Mouse (Mus musculus) stomach, embryonic 16.5 days (tissue): Measurements from ENCODE around the gene Nalcn. TPM values are rescaled to one million over a fixed set of nuclear protein-coding genes. Genes with fewer than 3 reads are reported as not detected.

Experiments used
- ATAC-seq: fragments of 200-750 bp; cut with Nextera tagmentation; 2 replicates; pipeline ENCODE4 v1.8.0; 2017; ENCODE audit warnings: moderate number of reproducible peaks, moderate TSS enrichment; ENCODE audit not compliant: insufficient read depth, low FRiP score
- H3K27ac ChIP-seq: fragments of 300-500 bp; sonication (generic); 2 replicates; pipeline ENCODE4 v1.5.1; 2014; ENCODE audit warnings: low read length
- H3K27me3 ChIP-seq: fragments of 300-500 bp; sonication (generic); 2 replicates; pipeline ENCODE4 v1.6.1; 2014; ENCODE audit warnings: low read length, control low read depth, mixed read lengths; ENCODE audit not compliant: control insufficient read depth, insufficient read depth
- H3K36me3 ChIP-seq: fragments of 300-500 bp; sonication (generic); 2 replicates; pipeline ENCODE4 v1.6.1; 2014; ENCODE audit warnings: low read length; ENCODE audit not compliant: control insufficient read depth, insufficient read depth
- H3K4me1 ChIP-seq: fragments of 300-500 bp; sonication (generic); 2 replicates; pipeline ENCODE4 v1.6.1; 2014; ENCODE audit warnings: low read length, control low read depth, mixed read lengths; ENCODE audit not compliant: control insufficient read depth, insufficient read depth
- H3K4me2 ChIP-seq: fragments of 300-500 bp; sonication (generic); 2 replicates; pipeline ENCODE4 v1.6.1; 2014; ENCODE audit warnings: low read depth, low read length, mixed read lengths
- H3K4me3 ChIP-seq: fragments of 300-500 bp; sonication (generic); replicated peaks from 2 replicates; pipeline ENCODE4 v1.5.1; 2014; ENCODE audit warnings: mild to moderate bottlenecking, low read length
- H3K9ac ChIP-seq: fragments of 300-500 bp; sonication (generic); 2 replicates; pipeline ENCODE4 v1.6.1; 2014; ENCODE audit warnings: low read length
- H3K9me3 ChIP-seq: fragments of 300-500 bp; sonication (generic); replicated peaks from 2 replicates; pipeline ENCODE4 v1.6.1; 2016; ENCODE audit warnings: low read length, control low read depth; ENCODE audit not compliant: control insufficient read depth
- WGBS: fragments of 180-500 bp; shearing (Covaris S2); extraction: QIAGEN DNeasy Blood & Tissue Kit; methylation state at CpG from one replicate; pipeline ENCODE4 v1.1.7; 2014; 5-methylcytosine and 5-hydroxymethylcytosine counted together
- polyA plus RNA-seq: library from polyadenylated mRNA; unstranded; fragments of >200 nt; fragmentation: Nextera tagmentation; extraction: Ambion mirVana; gene quantifications from 2 replicates; pipeline ENCODE4 v1.2.1, GENCODE M21; 2015

Gene Nalcn
- polyA plus RNA-seq, 1 experiment from 2014 or later = 1.2 TPM

DNA sequence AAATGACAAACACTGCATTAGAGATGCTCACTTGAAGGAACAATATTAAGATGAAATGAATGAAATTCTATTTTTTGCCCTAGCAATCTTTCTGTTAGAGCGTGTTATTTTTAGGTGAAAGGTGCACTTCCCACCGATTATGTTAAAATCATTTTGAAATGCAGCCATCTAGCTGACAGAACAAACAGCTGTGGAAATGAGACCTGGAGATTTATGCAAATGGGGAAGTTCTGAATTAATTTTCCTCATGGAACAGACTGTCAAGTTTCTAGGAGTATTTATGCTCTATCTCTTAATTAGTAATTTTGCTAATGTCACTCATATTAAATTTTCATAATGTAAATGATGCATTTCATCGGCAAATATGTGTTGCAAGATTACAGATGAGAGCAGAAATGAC, 191.4 kb downstream of the Nalcn start:
- ATAC-seq = no peak
- H3K9ac ChIP-seq = no peak overlapping the region
- 57% methylated on average over 3 of the region's 3 CpGs for WGBS
- no peaks in the 10 kb centered on the region for H3K9me3 ChIP-seq
- H3K4me3 ChIP-seq = no peak overlapping the region
- no peak overlapping the region for H3K4me2 ChIP-seq
- H3K27ac ChIP-seq = no peak overlapping the region
- H3K27me3 ChIP-seq = no peaks in the 10 kb centered on the region
- no peaks in the 10 kb centered on the region for H3K36me3 ChIP-seq
- H3K4me1 ChIP-seq = no peaks in the 10 kb centered on the region

DNA sequence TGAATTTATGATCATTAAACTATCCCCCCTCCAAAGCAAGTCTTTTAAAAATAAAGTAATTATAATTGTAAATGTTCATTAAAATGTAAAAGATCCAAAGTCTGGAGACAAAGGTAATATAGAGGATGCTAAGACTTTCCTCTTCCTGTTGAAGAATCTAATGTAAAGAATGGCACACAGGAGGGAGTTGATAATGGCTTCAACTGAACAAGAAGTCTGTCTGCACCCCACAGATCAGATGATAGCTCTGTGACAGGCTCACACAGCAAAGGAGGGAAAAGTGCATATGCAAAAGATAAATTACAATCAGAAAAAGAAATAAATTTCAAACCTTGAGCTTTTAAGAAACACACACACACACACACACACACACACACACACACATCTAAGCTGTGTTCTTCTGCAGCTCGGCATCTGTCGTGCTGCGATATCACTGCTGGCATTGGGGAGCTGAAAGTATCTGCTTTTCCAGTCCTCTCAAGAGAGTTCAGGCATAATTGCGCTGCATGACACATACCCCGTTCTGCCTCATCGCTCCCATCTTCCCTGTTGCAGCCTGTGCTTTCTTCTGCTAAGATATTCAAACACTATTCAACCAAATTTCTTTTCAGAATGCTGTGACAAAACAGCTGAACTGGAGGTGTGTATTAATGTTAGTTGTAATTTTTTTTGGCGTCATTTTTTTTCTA, 250.6 kb downstream of the Nalcn start:
- H3K27me3 ChIP-seq = no peaks in the 10 kb centered on the region
- H3K4me2 ChIP-seq = no peak overlapping the region
- H3K9ac ChIP-seq = no peak overlapping the region
- H3K4me3 ChIP-seq = no peak overlapping the region
- WGBS = 81% methylated on average over 7 of the region's 7 CpGs
- ATAC-seq = no peak
- H3K36me3 ChIP-seq = no peaks in the 10 kb centered on the region
- H3K9me3 ChIP-seq = no peaks in the 10 kb centered on the region
- H3K27ac ChIP-seq = no peak overlapping the region
- H3K4me1 ChIP-seq = no peaks in the 10 kb centered on the region

DNA sequence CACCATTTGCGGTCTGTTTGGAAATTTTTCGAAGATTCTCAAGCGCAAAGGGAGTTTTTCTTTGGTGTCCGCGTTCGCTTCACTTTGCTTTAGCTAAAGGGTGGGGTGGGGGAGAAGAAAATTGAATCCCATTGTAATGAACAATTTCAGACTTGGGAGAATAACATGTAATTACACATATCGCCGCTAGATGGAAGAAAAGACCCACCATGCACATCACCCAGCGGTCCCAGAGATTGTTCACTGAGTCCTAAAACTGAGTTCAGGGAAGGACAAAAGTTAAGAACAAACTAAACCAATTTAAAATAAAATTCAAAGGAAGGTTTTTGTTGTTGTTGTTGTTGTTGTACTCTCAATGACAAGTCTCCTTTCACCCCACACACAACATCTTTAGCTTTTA, 255.4 kb downstream of the Nalcn start:
- H3K27ac ChIP-seq = no peak overlapping the region
- H3K36me3 ChIP-seq = no peaks in the 10 kb centered on the region
- no peak overlapping the region for H3K4me2 ChIP-seq
- H3K9ac ChIP-seq = no peak overlapping the region
- 12% methylated on average over 9 of the region's 9 CpGs for WGBS
- no peaks in the 10 kb centered on the region for H3K9me3 ChIP-seq
- no peaks in the 10 kb centered on the region for H3K4me1 ChIP-seq
- no peak for ATAC-seq
- H3K4me3 ChIP-seq = no peak overlapping the region
- H3K27me3 ChIP-seq = no peaks in the 10 kb centered on the region

DNA sequence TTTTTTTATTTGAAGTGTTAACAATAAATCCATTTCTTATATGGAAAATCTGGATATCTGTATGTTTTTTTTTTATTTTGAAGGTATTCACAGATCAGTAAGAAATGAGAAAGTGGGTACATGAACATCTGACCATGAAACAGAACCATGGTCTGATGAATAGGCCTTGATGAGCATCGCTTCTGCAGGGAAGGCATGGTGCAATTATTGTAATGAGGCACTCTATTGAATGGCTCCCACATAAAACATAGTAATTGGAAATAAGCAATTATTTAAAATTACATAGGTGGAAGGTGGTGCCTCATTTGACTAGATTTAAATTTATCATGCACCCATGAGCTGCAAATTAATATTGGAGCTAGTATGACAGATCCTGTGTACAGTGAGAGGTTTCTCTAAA, 267.3 kb downstream of the Nalcn start:
- Histone ChIP-seq H3K4me3 (no peak overlapping the region), H3K36me3 (no peaks in the 10 kb centered on the region), H3K27me3 (no peaks in the 10 kb centered on the region), H3K9ac (no peak overlapping the region), H3K9me3 (no peaks in the 10 kb centered on the region), H3K4me1 (no peaks in the 10 kb centered on the region), H3K4me2 (no peak overlapping the region), H3K27ac (no peak overlapping the region)
- ATAC-seq = no peak
- WGBS = 95% methylated on average over 1 of the region's 1 CpGs

DNA sequence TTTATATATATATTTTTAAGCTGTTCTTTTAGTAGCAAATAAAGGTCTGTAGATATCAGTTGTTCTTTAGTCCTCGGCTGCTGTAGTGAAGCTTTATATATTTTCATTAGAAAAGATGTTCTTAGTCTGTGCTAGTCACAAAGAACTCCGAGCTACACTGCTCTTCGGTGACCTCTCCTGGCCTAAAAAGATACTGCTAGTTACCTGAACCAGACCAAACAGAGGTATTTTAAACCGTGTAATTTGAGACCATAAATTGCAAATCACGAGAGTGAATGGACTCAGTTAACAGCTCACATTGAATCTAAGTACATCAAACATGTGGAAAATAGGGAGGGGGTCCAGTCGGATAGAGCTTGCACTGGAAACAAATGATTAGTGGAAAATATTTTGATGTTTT, 274.0 kb downstream of the Nalcn start:
- Histone ChIP-seq H3K9ac (no peak overlapping the region), H3K27ac (no peak overlapping the region), H3K4me2 (no peak overlapping the region), H3K9me3 (no peaks in the 10 kb centered on the region), H3K4me3 (no peak overlapping the region), H3K36me3 (no peaks in the 10 kb centered on the region), H3K27me3 (no peaks in the 10 kb centered on the region), H3K4me1 (no peaks in the 10 kb centered on the region)
- 7% methylated on average over 6 of the region's 6 CpGs for WGBS
- ATAC-seq = no peak

DNA sequence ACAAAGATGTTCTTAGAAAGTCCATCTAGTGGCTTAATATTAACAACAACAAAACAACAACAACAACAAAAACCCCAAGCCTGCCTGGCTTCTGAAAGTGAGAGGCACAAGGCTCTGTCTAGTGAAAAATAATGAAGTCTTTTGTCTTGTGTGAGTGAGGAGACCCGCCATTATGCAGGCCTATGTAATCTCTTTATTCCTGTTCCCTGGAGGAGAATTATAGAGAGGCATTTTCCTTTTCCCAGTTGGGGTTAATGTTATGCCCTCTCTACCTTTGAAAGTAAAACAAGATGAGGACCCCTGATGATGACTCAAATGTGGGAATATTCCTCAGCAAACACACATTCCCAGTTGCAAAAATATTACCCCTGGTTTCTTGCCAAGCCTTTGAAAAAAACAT, 295.1 kb downstream of the Nalcn start:
- no peaks in the 10 kb centered on the region for H3K4me1 ChIP-seq
- H3K36me3 ChIP-seq = no peaks in the 10 kb centered on the region
- H3K27ac ChIP-seq = no peak overlapping the region
- H3K4me3 ChIP-seq = no peak overlapping the region
- 49% methylated on average over 1 of the region's 1 CpGs for WGBS
- no peak for ATAC-seq
- no peak overlapping the region for H3K9ac ChIP-seq
- no peak overlapping the region for H3K4me2 ChIP-seq
- no peaks in the 10 kb centered on the region for H3K9me3 ChIP-seq
- H3K27me3 ChIP-seq = no peaks in the 10 kb centered on the region

DNA sequence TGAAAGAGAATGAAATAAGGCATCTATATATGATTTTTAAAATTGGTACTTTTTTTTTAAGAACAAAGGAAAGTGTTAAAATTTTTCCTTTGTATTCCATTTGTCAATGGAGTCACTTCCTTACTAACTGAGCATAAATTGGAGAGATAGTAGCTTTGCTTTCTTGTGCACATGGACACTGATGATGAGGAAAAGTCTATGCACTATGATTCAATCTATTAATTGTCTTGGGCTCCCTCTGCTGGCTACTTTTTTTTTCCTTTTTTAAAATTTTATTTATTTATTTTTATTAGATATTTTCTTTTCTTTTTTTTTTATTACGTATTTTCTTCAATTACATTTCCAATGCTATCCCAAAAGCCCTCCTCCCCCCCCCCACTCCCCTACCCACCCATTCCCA, 312.6 kb downstream of the Nalcn start:
- Histone ChIP-seq H3K9ac (no peak overlapping the region), H3K4me1 (no peaks in the 10 kb centered on the region), H3K27ac (no peak overlapping the region), H3K9me3 (no peaks in the 10 kb centered on the region), H3K27me3 (no peaks in the 10 kb centered on the region), H3K36me3 (no peaks in the 10 kb centered on the region), H3K4me2 (no peak overlapping the region), H3K4me3 (no peak overlapping the region)
- no peak for ATAC-seq
- WGBS = 37% methylated on average over 1 of the region's 1 CpGs

DNA sequence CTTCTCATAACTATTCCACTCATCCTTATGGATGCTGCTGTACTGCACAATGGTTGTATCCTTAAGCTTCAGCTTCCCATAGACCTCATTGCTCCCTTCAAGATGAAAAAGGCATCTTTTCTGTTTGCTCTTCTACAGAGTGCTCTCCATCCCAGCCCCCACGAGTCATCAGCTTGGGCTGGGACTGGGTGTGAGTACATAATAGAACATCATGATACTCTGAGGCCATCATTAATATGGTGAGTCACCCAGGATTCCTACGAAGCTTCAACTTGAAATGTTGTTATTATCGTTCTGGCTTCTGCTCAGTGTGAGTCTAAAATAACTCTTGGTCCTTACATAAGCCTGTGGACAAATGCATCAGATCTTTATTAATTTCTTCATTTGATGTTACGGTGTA, 314.6 kb downstream of the Nalcn start:
- WGBS = 69% methylated on average over 4 of the region's 4 CpGs
- no peak for ATAC-seq

DNA sequence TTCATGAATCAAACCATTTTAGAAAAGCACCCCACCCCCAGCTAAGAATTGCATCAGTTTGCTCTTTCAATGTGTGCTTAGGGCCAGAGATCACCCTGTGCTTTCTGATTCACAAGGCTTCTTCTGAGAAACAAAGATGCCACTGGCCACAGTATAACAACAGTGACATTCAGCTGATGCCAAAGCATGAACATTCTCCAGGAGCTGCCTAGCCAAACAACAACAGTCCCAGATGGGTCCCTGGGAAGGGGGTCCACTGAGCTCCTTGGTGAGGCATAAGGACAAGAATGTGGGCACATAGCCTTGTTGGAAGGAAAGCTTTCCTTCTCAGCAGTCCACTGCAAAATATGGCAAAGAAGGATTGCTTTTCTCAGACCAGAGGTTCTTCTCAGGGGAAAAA, 330.9 kb downstream of the Nalcn start:
- Histone ChIP-seq H3K9ac (no peak overlapping the region), H3K36me3 (no peaks in the 10 kb centered on the region), H3K27ac (no peak overlapping the region), H3K4me2 (no peak overlapping the region), H3K9me3 (no peaks in the 10 kb centered on the region), H3K27me3 (no peaks in the 10 kb centered on the region), H3K4me1 (no peaks in the 10 kb centered on the region), H3K4me3 (no peak overlapping the region)
- no peak for ATAC-seq

More for the DNA sequence above, 314.6 kb downstream of the Nalcn start:
- H3K27me3 ChIP-seq = no peaks in the 10 kb centered on the region
- no peak overlapping the region for H3K4me3 ChIP-seq
- H3K27ac ChIP-seq = no peak overlapping the region
- no peaks in the 10 kb centered on the region for H3K4me1 ChIP-seq
- H3K4me2 ChIP-seq = no peak overlapping the region
- H3K36me3 ChIP-seq = no peaks in the 10 kb centered on the region
- no peak overlapping the region for H3K9ac ChIP-seq
- no peaks in the 10 kb centered on the region for H3K9me3 ChIP-seq
